Mouse (Mus musculus): ENCODE measurements at regions not wholly inside any gene's neighbourhood (a gene's known extent, or its start where the extent isn't known, plus 50 kb on each side); places are given as distances from the start of the nearest gene placed in this dataset.

- TF ChIP-seq GATA1 (IDR thresholded peaks at IDR 0.05; ENCODE audit: borderline replicate concordance, low read length) (no peak), FLI1 (IDR thresholded peaks at IDR 0.05; ENCODE audit: low read length) (no peak)
- Histone ChIP-seq H3K4me3 (replicated peaks) (no peak overlapping the region), H3K4me1 (no peaks in the 10 kb centered on the region), H3K36me3 (replicated peaks; ENCODE audit: low read length) (no peaks in the 10 kb centered on the region), H3K9me3 (peaks cover 10% of the 10 kb centered on the region), H3K27me3 (replicated peaks) (peaks cover 75% of the 10 kb centered on the region)
Measured at GRCm38 (mm10) chr11:84760622-84761196, 58.6 kb downstream of the Mrm1 start.

DNA sequence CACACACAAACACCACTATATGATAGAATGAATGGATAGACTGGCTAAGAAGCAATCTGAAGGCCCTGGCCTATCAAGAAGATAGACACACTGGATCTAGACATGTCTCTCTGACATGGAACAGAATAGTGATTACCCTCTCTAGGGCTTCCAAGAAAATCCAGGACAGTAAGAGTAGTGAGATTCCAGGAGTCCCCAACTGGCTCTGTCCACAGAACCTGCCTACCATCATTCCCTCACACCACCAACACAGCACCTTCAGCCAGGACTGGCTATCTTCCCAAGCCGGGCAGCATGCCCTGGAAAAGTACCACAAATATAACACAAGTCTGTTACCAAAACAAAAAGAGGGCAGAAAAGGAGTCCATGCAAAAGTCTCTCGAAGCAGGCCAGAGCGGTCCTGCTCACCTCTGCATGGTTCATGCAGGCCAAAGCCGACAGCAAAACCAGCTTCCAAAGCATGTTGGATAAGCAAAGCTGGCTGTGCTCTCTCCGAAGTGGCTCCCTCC is 59.8 kb downstream of the Mrm1 start:
- H3K9me3 ChIP-seq = peaks cover 20% of the 10 kb centered on the region
- H3K4me3 ChIP-seq (replicated peaks) = no peak overlapping the region
- no peaks in the 10 kb centered on the region for H3K36me3 ChIP-seq (replicated peaks; ENCODE audit: low read length)
- H3K4me1 ChIP-seq = no peaks in the 10 kb centered on the region
- TF ChIP-seq GATA1 (IDR thresholded peaks at IDR 0.05; ENCODE audit: borderline replicate concordance, low read length) (no peak), FLI1 (IDR thresholded peaks at IDR 0.05; ENCODE audit: low read length) (no peak)
- H3K27me3 ChIP-seq (replicated peaks) = peaks cover 73% of the 10 kb centered on the region

DNA sequence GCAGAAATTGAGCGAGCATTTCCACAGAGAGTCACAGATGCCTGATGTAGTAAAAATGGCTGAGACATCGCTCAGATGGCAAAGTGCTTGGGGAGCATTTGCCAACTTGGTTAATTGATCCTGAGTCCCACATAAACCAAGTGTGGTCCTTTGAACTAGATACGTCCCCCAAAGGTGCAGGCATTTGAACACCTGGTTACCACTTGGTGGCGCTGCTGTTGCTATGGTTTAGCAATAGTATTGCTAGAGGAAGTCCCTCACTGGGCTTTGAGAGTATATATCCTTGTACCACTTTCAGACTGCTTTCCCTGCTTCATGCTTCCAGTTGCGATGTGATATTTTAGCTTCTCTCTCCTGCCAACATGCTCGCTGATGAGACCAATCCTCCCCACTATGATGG is 67.3 kb downstream of the Mrm1 start:
- peaks cover 70% of the 10 kb centered on the region for H3K27me3 ChIP-seq (replicated peaks)
- H3K36me3 ChIP-seq (replicated peaks; ENCODE audit: low read length) = no peaks in the 10 kb centered on the region
- no peaks in the 10 kb centered on the region for H3K4me1 ChIP-seq
- no peak overlapping the region for H3K4me3 ChIP-seq (replicated peaks)
- no peak for TF ChIP-seq GATA1 (IDR thresholded peaks at IDR 0.05; ENCODE audit: borderline replicate concordance, low read length)
- no peak for TF ChIP-seq FLI1 (IDR thresholded peaks at IDR 0.05; ENCODE audit: low read length)
- H3K9me3 ChIP-seq = peaks cover 25% of the 10 kb centered on the region

GRCm38 (mm10) chr11:84749490-84750349 is 69.6 kb downstream of the Mrm1 start:
- no peaks in the 10 kb centered on the region for H3K36me3 ChIP-seq (replicated peaks; ENCODE audit: low read length)
- H3K4me3 ChIP-seq (replicated peaks) = no peak overlapping the region
- TF ChIP-seq FLI1 (IDR thresholded peaks at IDR 0.05; ENCODE audit: low read length) (no peak), GATA1 (IDR thresholded peaks at IDR 0.05; ENCODE audit: borderline replicate concordance, low read length) (no peak)
- peaks cover 75% of the 10 kb centered on the region for H3K27me3 ChIP-seq (replicated peaks)
- H3K4me1 ChIP-seq = no peaks in the 10 kb centered on the region
- H3K9me3 ChIP-seq = peaks cover 6% of the 10 kb centered on the region

DNA sequence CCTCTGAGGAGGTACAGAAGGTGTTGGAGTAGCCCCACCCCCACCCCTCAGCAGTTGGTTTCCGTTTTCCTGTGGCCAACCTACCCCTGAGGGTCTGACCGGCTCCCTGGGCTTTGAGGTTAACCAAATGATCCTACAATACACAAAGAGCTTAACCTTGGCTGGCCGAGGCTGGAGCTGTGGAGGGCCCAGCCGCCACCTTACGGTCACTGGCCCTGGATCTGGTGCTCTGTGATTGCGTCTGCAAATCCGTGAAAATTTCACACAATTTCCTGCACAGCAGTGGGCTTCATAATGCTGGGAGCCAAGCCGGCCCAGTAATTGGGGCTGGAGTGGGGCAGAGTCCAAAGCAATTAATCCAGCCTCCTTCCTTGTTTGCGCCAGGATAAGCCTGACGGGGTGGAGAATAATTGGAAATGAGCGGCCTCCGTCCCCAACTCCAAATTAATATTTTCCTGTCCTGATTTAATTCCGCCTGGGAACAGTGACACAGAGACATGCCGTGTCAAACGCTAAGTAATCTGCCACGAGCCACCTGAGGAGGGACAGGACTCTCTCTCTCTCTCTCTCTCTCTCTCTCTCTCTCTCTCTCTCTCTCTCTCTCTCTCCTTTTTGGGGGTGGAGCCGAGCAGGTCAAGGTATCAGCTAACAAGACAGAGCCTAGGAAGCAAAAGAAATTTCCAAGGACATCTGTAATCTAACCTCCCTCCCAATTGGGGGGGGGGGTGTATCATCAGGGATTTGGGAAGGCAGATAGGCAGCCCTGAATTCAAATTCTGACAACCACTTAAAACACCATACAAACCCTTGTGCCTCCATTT is 80.3 kb downstream of the Mrm1 start:
- peaks cover 8% of the 10 kb centered on the region for H3K4me1 ChIP-seq
- no peaks in the 10 kb centered on the region; the same call in 1 of the 2 replicates for H3K9me3 ChIP-seq
- TF ChIP-seq GATA1 (IDR thresholded peaks at IDR 0.05; ENCODE audit: borderline replicate concordance, low read length) (no peak), FLI1 (IDR thresholded peaks at IDR 0.05; ENCODE audit: low read length) (no peak)
- H3K36me3 ChIP-seq (replicated peaks; ENCODE audit: low read length) = no peaks in the 10 kb centered on the region
- H3K27me3 ChIP-seq (replicated peaks) = peaks cover 65% of the 10 kb centered on the region
- no peak overlapping the region for H3K4me3 ChIP-seq (replicated peaks)

DNA sequence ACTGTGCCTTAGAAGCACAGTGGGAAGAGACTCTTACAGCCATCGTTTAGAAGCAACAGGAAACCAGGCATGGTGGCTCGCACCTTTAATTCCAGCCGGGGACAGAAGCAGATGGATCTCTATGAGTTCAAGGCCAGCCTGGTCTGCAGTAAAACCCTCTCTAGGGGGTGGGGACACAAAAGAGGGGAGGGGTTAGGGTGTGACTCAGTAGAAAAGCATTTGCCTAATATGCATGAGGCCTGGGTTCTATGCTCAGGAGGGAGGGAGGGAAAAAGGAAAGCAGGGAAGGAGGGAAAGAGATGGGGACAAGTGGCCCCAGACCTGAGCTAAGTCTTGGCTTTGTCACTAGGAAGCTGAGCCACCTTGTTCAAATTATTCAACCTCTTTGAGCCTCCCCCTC is 81.2 kb downstream of the Mrm1 start:
- no peaks in the 10 kb centered on the region for H3K36me3 ChIP-seq (replicated peaks; ENCODE audit: low read length)
- no peaks in the 10 kb centered on the region; the same call in 1 of the 2 replicates for H3K9me3 ChIP-seq
- TF ChIP-seq FLI1 (IDR thresholded peaks at IDR 0.05; ENCODE audit: low read length) (no peak), GATA1 (IDR thresholded peaks at IDR 0.05; ENCODE audit: borderline replicate concordance, low read length) (no peak)
- H3K27me3 ChIP-seq (replicated peaks) = peaks cover 57% of the 10 kb centered on the region
- H3K4me1 ChIP-seq = peaks cover 8% of the 10 kb centered on the region
- H3K4me3 ChIP-seq (replicated peaks) = no peak overlapping the region

GRCm38 (mm10) chr11:84731890-84732289 is 87.4 kb downstream of the Mrm1 start:
- H3K4me1 ChIP-seq = no peaks in the 10 kb centered on the region
- H3K4me3 ChIP-seq (replicated peaks) = no peak overlapping the region
- H3K9me3 ChIP-seq = no peaks in the 10 kb centered on the region; the same call in 1 of the 2 replicates
- peaks cover 30% of the 10 kb centered on the region for H3K27me3 ChIP-seq (replicated peaks)
- TF ChIP-seq FLI1 (IDR thresholded peaks at IDR 0.05; ENCODE audit: low read length) = no peak
- TF ChIP-seq GATA1 (IDR thresholded peaks at IDR 0.05; ENCODE audit: borderline replicate concordance, low read length) = no peak
- H3K36me3 ChIP-seq (replicated peaks; ENCODE audit: low read length) = no peaks in the 10 kb centered on the region

- Histone ChIP-seq H3K4me1 (no peaks in the 10 kb centered on the region), H3K27me3 (replicated peaks) (peaks cover 22% of the 10 kb centered on the region), H3K9me3 (no peaks in the 10 kb centered on the region), H3K4me3 (replicated peaks) (no peak overlapping the region), H3K36me3 (replicated peaks; ENCODE audit: low read length) (no peaks in the 10 kb centered on the region)
- TF ChIP-seq FLI1 (IDR thresholded peaks at IDR 0.05; ENCODE audit: low read length) (no peak), GATA1 (IDR thresholded peaks at IDR 0.05; ENCODE audit: borderline replicate concordance, low read length) (no peak)
Measured at GRCm38 (mm10) chr11:84730218-84730617, 89.1 kb downstream of the Mrm1 start.

- no peaks in the 10 kb centered on the region for H3K36me3 ChIP-seq (replicated peaks; ENCODE audit: low read length)
- peaks cover 22% of the 10 kb centered on the region for H3K27me3 ChIP-seq (replicated peaks)
- no peak overlapping the region for H3K4me3 ChIP-seq (replicated peaks)
- TF ChIP-seq FLI1 (IDR thresholded peaks at IDR 0.05; ENCODE audit: low read length) = no peak
- no peak for TF ChIP-seq GATA1 (IDR thresholded peaks at IDR 0.05; ENCODE audit: borderline replicate concordance, low read length)
- no peaks in the 10 kb centered on the region for H3K4me1 ChIP-seq
- H3K9me3 ChIP-seq = no peaks in the 10 kb centered on the region
Measured at GRCm38 (mm10) chr11:84729189-84729588, 90.1 kb downstream of the Mrm1 start.

Measured in megakaryocyte, embryonic 14.5 days (primary cell).